Mouse (Mus musculus) right cerebral cortex, postnatal 4 days (tissue): ENCODE data around the gene Adam15.

Experiments
- DNase-seq: peaks from one replicate; pipeline ENCODE4 v3.0.0-alpha.2; 2022

Adam15 gene

GRCm38 (mm10) chr3:89321183-89322130 is 28.3 kb downstream of the Adam15 start:
- DNase-seq: peak; percentile 67

DNA sequence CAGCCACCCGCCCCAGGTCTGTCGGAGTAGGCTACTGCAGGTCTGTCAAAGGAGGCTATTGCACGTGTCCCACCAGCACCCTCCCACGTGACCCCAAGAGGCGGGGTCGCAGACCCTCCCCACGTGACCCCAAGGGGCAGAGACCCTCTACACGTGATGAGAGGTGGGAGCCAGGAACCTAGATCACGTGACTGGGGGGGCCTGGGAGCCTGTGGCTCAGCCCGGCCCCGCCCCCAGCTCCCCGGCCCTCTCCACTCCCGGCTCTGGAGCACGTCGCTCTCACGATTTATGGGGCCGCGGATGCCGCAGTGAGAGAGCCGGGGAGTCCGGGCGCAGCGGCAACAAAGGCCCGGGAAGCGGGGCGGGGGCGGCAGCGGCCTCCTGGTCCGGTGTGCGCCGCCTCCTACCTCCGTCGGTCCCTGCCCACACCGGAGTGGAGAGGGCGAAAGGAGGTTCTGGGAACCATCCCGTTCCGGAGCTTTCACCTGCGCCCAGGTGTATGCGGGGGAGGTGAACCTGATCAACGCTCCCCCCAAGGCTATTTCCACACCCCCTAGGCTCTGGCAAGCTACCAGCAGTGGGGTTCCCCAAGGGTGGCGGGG is 29.1 kb downstream of the Adam15 start:
- peak; percentile 69 for DNase-seq

- peak; percentile 71 for DNase-seq
Observed at GRCm38 (mm10) chr3:89319591-89320350, 30.0 kb downstream of the Adam15 start.

DNA sequence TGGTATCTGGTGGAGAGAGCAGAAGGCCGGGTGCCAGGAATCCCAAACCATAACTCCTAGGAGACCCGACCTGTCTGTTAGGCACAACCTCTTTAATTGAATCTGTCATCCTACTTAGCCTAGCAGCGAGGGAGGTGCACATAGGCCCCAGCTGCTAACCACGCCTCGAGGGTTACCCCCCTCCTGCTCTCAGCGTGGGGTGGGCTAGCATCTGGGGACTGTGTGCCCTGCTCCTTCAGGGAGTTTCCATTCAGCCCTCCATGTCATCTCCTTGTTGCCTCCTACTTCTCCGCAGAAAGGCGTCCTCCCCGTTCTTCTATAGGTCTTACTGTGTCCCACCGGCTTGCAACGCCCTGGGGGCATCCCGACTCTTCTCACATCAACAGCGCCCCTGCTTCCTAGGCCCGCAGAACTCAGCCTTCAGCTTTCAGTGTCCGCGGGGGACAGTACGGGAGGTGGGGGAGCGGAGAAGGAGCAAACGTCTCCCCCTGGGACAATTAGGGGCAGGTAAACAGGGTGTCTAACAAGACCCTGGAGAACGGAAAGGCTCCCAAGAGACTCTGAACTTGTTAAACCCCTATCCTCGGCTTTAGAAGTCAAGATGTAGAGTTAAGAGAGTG is 30.7 kb downstream of the Adam15 start:
- no peak for DNase-seq

GRCm38 (mm10) chr3:89318316-89318715 is 31.5 kb downstream of the Adam15 start:
- DNase-seq: no peak

- DNase-seq: no peak
Observed at GRCm38 (mm10) chr3:89317246-89317645, 32.5 kb downstream of the Adam15 start.

- DNase-seq: peak; percentile 80
Observed at GRCm38 (mm10) chr3:89316833-89317232, 33.0 kb downstream of the Adam15 start.

DNA sequence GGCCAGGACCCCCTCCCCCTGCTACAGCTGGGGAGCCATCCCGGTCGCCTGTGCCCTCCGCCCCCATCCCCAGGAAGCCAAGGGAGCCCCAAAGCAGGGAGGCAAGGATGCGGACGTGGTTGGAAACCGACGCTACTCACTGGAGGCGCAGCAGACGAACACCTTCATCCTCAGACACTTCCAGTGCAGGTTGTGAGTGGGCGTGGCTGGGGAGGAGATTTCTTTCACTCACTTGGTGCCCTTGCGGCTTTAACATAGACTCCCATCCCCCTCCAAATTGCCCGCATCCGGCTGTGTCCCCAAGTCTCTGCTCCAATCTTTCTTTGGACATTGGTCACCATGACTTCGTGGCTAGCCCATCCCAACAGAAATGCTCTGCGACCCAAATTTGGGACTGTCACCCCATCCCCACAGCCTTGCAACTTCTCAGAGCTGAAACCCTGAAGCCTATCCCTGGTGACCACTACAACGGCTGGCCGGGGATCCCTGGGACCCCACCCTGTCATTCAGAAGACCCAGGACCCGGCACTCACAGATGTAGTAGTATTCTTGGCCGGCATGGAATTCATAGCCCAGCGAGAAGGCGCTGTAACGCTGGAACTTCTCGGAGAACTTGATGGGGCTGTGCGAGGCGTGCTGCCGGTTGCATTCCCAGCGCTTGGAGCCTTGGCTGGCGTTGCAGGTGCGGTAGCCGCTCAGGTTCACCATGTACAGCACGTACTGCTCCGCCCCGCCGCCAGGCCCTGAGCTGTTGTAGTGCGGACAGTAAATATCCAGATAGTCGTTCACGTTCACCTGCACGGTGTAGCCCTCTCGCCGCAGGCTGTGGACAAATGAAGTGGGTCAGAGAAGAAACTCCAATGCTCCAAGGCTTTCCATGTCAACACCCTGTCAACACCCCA is 33.6 kb downstream of the Adam15 start:
- no peak for DNase-seq

GRCm38 (mm10) chr3:89315195-89315929 is 34.4 kb downstream of the Adam15 start:
- DNase-seq: peak; percentile 89

DNA sequence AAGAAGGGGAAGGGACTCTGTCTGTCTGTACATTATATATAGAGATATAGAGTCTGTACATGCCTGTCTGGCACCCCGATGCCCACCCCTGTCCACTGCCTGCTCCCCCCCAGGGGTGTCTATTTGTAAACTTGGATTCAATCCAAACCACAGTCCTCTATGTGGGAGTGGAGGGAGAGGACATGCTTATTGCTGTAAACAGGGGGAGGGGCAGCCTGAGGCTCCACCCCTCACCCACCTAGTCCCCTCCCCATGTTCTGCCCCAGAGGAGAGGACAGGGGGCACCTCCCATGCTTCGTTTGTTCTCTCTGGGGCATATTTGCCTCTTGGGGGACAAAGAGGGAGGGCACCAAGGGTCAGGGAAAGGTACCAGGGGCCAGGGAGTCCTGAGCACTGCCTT is 35.0 kb downstream of the Adam15 start:
- DNase-seq: no peak

- DNase-seq: no peak
Observed at GRCm38 (mm10) chr3:89314340-89314739, 35.5 kb downstream of the Adam15 start.

DNA sequence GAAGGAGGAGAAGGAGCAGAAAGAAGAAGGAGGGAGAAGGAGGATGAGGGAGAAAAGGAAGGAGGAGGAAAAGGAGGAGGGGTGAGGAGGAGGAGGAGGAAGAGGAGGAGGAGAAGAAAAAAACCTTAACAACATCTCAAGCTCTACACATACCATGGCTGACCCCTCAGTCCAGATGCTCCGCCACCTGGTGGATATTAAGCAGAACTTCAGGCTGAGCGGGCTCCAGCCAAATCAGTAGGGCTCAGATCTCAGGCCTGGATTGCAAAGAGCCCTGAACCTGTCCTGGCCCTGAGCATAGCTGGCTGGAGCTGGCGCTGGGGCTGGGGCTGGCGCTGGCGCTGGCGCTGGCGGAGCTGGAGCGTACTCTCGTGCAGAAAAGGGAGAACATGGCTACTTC is 41.7 kb downstream of the Adam15 start:
- peak; percentile 39 for DNase-seq

DNA sequence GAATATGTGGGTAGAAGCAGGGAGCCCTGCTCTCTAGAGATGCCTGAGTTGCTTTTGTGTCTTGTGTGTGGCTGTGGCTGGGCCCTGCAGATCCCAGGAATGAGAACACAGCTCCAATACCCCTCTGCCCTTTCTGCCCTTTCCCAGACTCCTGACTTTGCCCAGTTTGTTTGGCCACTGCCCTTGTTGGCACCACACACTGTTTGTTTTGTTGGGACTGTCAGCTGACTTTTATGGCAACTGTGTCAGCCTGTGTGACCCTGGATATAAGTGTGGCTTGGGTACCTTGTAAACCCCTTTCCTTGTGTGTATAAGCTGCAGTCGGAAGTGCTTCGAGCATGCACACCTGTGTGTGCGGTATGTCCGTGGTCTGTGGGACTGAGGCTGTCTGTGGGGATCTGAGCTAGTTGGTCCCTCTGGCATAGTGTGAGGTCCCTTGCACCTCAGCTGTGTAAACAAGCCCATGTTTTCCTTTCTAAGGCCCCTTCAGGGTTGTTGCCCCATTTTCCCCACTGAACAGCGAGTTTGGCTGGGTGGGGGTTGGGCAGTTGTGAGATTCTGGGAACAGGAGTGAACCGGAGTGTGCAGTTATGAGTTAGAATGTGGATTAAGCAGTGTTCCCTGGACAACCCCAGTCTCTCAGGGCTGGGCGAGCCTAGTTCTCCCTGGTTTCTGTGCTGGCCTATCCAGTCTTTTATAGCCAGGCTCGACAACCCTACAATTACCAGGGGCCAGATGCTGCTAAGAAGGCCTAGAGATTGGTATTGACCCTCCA is 44.1 kb downstream of the Adam15 start:
- DNase-seq: no peak

DNA sequence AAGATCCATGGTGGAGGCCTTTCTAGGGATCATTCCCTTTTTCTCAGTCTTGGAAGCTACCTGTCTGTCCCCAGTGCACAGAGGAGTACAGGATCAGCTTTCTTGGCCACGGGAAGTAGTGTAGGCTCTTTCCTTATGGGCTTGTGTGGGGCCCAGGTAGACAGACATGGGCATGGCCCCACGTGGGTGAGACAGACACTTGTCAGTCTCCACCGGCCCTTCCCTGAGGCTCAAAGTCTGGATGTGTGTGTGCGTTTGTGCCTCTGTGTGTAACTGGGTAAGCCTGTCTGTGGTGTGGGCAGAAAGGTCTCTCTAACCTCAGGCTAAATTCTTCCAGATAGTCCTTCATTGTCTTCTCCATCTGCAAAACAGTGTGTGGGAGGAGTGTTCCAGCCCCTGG is 44.7 kb downstream of the Adam15 start:
- DNase-seq: no peak

GRCm38 (mm10) chr3:89304440-89304839 is 45.4 kb downstream of the Adam15 start:
- no peak for DNase-seq

GRCm38 (mm10) chr3:89300514-89300913 is 49.3 kb downstream of the Adam15 start:
- no peak for DNase-seq

DNA sequence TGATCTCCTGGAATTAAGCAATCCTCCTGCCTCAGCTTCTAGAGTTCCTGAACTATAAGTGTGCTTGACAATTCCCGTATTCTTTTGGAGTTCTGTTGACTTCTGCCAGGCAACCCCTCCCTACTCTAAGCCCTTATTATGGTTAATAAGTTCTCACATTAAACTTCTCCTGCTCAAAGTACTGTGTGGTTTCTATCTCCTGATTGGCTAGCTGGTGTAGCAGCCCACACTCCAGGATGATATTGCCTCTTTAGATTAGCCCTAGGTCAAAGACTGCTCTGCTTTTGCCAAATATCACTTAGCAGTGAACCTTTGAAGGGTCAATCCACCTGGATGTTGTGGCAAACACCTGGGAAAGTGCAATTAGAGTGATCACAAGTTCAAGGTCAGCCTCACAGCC is 49.7 kb downstream of the Adam15 start:
- no peak for DNase-seq

GRCm38 (mm10) chr3:89299499-89299898 is 50.3 kb downstream of the Adam15 start:
- no peak for DNase-seq

DNA sequence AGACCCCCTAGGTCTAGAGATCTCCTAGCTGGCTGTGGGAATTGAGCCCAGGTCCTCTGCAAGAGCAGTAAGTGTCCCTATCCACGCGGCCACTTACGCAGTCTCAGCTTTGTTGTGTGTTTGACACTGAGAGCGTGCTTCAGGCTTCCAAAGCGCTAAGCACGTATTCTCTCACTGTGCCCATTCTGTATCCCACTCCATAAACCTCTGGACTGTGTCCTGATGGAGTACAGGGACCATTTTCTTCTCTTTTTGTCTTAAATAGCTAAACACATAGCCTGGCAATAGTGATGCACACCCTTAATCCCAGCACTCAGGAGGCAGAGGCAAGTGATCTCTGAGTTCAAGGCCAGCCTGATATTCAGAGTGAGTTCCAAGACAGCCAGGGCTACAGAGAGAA is 50.9 kb downstream of the Adam15 start:
- DNase-seq: no peak

DNA sequence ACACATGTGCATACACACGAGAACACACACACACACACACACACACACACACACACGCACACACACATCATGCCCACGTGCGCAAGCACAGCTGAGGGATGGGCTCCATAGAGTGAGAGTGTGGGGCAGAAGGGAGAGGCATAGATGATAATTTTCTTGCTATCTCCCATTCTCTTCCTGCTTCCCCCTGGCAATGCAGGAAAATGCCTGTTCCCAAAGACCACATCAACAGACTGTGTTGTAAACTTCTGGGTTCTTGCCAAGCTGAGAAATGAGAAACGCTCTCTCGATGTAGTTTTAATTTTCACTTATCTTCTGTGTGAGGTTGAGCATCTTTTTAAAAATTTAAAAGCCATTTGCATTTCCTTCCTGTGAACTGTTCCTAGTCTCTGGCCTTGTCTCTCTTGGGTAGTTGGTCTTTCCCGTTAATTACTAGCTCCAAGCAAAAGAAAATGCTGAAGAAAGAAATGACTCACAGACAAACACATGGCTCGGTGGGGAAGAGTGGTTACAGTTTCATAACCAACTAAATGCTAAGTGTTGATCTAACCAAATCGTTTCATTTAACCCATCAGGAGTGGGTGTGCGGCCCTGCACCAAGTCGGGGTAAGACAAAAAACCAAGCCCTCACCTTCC is 52.9 kb downstream of the Adam15 start:
- no peak for DNase-seq
